Mouse (Mus musculus) gastrocnemius, adult 2 months (tissue): ENCODE data around the gene Brd3os. TPM values are rescaled to one million over a fixed set of nuclear protein-coding genes. Genes with fewer than 3 reads are reported as not detected.

ENCODE experiments used
- DNase-seq: peaks from one replicate; pipeline ENCODE4 v3.0.0; 2022
- H3K27ac ChIP-seq: fragments of 200-600 bp; 2 replicates; pipeline ENCODE4 v1.8.1; 2022; ENCODE audit warnings: mild to moderate bottlenecking
- H3K4me3 ChIP-seq: fragments of 200-600 bp; 2 replicates; pipeline ENCODE4 v1.8.1; 2022; ENCODE audit warnings: mild to moderate bottlenecking, moderate library complexity
- CTCF ChIP-seq: fragments of 200-600 bp; IDR thresholded peaks from 2 replicates; pipeline ENCODE4 v1.8.1; 2022; ENCODE audit warnings: antibody characterized with exemption, mild to moderate bottlenecking, moderate library complexity
- intact Hi-C: fragments of 180-260 bp; cut with DNase I; formaldehyde crosslinking; loops from one replicate; pipeline ENCODE4 v1.15.1; 2025
- total RNA-seq, 2 experiments: library from RNA; stranded (reverse); gene quantifications; 2 replicates each; pipeline ENCODE4 v1.2.3; 2021

Gene Brd3os
- total RNA-seq, 2 experiments from 2014 or later = 0.61 to 1.0 TPM

DNA sequence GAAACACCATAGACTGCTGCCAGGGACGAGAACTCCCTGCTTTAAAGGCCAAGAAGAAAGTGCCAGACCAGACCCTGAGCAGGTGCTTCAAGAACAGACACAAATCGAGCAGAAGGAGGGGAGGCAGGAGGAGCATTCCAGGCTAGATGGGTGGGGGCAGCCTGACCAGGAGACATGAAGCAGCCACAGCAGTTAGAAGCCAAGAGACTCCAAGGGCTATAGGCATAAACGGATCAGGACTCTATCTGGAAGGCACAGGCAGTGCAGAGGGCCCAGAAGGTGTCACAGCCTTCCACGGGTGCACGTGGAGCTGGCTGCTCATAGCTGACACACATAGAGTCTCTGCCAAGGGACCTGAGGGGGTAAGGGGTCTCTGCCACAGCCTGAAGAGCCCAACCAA is 18.0 kb downstream of the Brd3os start:
- H3K27ac ChIP-seq = no peak overlapping the region
- no peak overlapping the region for H3K4me3 ChIP-seq
- no peak for DNase-seq
- TF ChIP-seq CTCF = no peak
- intact Hi-C loops = no loop called here

DNA sequence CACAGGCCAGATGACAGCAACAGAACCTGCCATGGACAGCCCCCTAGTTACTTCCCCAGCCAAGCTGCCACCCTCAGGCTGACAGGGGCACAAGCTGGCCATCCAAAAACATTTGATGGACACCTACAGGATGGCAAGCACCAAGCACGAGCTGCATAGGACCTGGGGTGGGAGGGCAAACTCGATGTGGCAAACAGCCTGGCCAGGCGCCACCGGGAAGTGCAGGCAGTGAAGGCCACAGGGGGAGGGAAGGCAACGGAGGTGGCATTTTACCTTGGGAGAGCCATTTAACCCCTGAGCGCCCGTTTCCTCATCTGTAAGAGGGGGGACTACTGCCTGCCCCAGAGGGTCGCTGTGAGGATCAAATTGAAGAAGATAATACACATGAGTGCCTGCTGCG is 18.5 kb downstream of the Brd3os start:
- intact Hi-C loops = no loop called here
- no peak overlapping the region for H3K27ac ChIP-seq
- no peak for DNase-seq
- TF ChIP-seq CTCF = no peak
- no peak overlapping the region for H3K4me3 ChIP-seq

DNA sequence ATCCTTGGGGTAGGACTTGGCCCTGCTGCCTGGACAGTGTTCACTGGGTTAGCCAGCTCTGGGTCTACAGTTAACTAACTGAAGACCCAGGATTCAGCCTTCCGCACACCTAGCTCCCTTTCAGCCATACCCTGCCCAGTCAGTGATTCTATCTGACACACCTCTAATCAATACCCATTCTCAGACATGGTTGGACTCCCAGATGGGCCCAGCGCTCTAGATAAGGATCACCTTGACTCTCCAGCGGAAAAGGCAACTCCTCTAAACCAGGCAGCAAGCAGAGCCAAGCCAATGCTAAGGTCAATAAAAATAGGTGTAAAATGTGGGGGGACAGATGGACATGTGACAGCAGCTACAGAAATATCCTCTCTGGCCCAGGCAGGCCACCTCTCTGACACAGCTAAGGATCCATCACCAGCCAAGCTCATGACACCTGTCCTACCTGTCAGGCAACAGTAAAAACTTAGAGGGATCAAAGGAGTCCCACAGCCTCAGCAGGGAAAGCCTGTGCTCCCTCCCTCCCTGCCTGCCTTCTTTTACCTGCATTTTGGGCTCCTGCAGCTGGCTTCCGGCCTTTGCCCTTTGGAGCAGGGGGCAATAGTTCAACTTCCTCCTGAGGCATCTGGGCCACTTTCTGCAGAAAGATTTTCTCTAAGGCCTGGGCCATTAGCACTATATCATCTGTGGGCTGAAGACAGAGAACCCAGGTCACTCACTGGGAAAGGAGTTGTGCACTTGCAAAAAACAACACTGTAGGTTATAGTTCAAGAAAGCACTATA is 19.9 kb downstream of the Brd3os start:
- intact Hi-C loops = no loop called here

DNA sequence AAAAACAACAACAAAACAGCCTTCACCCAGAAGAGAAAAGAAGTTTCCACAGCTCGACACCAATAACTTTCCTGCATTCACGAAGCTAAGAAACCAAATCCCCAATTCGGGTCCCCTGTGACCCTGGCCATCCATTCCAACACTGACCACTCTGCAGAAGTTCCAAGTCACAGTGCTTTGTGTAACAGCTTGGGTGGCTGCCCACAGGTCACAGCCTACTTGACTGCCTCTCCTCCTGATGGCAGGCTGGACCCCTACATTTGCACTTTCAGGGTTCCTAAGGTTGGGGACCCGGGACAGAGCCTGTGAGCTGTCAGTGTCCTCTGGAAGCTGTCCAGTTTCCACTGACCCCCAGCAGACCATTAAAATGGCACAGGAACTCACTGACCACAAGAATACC is 20.8 kb downstream of the Brd3os start:
- TF ChIP-seq CTCF = no peak

More for the DNA sequence above, 19.9 kb downstream of the Brd3os start:
- TF ChIP-seq CTCF = no peak
- Histone ChIP-seq H3K27ac (no peak overlapping the region), H3K4me3 (no peak overlapping the region)
- peak; percentile 8 for DNase-seq

DNA sequence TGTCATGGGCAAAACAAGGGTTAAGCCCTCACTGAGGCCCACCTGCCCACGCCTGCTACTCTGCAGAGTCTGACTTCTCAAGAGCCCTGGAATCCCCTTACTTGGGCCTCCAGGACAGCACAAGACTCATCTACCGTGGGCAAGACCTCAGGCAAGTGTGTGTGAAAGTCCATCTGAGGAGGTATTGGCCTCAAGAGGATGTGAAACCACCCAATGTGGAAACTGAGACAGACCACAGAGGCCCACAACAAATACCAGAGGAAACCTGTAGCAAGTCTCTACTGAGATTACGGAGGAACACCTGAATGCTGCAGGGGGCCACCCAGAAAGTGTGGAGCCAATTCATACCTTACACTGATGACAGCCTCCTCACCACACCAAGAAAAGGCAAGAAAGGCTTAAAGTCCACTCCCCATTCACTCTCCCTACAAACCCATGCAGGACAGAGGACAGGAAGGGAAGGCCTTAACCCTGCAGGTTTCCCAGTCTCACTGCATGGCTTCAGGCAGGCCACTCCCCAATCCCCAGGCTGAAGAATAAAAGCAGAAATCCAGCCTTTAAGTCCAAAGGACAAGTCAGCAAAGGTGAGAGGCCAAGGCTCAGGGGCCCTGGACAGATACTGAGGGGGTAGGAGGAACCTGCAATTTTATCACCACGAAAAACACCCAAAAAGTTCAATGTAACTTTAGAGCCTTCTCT is 27.3 kb downstream of the Brd3os start:
- peak overlapping the region; percentile 94 for H3K27ac ChIP-seq
- intact Hi-C loops = no loop called here
- H3K4me3 ChIP-seq = 0 out of 2 replicates have a peak overlapping the region, but pooled peaks have one; percentile 9
- no peak for DNase-seq
- TF ChIP-seq CTCF = no peak

More for the DNA sequence above, 20.8 kb downstream of the Brd3os start:
- intact Hi-C loops = no loop called here
- H3K27ac ChIP-seq = no peak overlapping the region
- no peak for DNase-seq
- H3K4me3 ChIP-seq = no peak overlapping the region

DNA sequence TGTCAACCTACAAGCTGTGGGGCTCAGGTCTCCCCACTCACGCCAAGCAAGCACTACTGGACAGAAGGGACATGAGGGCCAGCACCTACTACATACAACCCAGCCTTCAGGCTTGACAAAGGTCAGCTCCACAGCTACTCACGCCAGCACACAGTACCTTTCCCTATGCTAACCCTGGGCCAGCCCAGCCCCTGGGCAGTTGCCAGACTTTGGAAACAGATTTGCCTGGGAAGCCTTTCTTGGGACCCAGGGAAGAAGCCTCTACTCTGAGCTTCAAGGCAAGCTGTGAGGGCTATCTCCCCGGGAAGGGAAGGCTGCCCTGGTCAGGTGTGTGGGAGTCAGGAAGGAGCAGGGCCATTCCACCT is 27.8 kb downstream of the Brd3os start:
- H3K4me3 ChIP-seq = no peak overlapping the region; the same call in 1 of the 2 replicates
- peak overlapping the region; percentile 94 for H3K27ac ChIP-seq
- intact Hi-C loops = no loop called here
- DNase-seq = peak; percentile 58
- no peak for TF ChIP-seq CTCF

DNA sequence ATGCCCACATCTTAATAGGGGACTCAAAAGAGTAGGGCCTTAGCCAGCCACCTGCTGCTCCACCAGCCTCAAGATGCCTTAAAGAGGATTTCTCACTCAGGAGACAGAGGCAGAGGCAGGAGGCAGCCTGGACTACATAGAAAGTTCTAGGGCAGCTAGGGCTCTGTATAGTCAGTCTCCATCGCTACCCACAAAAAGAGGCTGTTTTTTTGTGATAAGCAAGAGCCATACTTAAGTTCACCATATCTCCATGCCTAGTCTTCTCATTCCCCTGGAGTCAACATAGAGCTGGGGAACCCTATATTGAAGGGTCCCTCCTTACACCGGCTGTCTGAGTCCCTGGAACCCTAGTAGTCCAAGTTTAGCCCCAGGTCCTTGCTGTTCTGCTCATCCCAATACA is 28.4 kb downstream of the Brd3os start:
- intact Hi-C loops = no loop called here
- no peak for DNase-seq
- Histone ChIP-seq H3K4me3 (peak overlapping the region; percentile 9; the same call in 1 of the 2 replicates), H3K27ac (peak overlapping the region; percentile 94)
- no peak for TF ChIP-seq CTCF

DNA sequence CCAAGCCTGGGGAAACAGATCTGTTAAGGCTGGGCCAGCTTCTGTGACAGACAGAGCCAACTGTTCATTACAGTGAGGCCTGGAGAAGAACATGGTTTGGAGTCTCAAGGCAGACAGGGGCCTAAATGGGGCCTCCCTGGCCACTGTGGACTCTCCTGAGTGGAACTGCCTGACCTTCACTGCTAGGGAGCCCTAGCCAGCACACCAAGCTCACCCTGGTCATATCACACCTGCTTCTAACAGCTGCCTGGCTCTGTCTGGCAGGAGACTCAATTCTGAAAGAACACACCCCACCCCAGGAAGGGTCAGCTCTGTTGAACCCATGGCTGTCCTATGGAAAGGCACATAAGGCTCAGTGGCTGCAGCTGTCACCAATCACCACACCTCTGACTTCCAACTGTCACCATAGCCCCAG is 29.1 kb downstream of the Brd3os start:
- intact Hi-C loops = loop anchor here (1.0 kb wide), 1 partner anchor 39 kb away; no protein-coding TSS in a partner anchor
- no peak for TF ChIP-seq CTCF
- peak overlapping the region; percentile 94 for H3K27ac ChIP-seq
- no peak overlapping the region; the same call in 1 of the 2 replicates for H3K4me3 ChIP-seq
- DNase-seq = peak; percentile 80

DNA sequence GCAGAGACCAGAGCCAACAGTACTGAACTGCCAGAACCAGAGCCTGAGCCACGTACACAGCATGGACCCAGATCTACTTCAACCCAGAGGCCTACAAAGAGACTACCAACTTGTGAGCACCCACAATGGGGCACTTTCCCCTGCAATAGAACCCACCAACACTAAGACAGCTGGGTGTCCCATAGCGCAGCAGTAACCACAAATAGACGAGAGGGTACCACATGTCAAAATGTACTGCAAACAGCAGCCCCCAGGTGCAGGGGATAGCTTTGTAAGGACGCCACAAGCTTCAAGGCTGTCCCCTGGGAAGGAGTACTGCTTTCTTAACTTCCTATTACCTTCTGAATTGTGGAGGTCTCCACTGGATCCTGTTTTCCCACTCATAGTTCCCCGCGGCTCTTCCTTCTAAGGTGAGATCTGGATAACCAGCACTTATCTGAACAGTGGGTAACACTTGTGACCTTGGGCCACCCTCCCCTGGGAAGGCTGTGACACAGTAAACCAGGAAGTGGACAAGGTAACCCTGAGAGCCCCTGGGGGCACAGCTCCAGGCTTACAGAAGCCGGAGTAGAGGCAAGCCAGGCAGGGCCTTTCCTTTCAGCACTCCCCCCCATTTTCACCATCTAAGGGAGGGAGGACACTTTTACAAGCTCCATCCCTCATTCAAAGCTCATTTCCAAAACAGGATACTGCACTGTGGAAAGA is 31.1 kb downstream of the Brd3os start:
- peak overlapping the region; percentile 94 for H3K27ac ChIP-seq
- DNase-seq = no peak
- peak overlapping the region; percentile 79 for H3K4me3 ChIP-seq
- TF ChIP-seq CTCF = no peak
- intact Hi-C loops = no loop called here

DNA sequence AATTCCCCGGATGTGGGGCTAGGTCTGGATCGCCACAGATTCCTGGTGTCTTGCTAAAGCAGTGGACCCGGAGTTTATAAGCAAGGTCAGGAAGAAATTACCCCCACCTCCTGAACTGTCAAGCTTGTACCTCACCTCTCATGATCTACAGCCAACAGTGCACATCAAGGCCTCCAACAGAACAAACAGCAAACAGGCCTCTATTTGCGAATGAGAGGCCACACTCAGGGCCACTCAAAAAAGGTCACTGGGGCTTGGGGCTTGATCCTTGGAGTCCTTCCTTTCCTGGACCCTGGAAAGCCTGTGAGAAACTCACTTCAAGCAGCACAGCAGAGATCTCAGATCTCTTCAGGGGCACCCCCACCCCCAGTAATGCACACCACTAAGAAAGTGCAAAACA is 31.8 kb downstream of the Brd3os start:
- no peak for TF ChIP-seq CTCF
- DNase-seq = no peak
- Histone ChIP-seq H3K4me3 (peak overlapping the region; percentile 79), H3K27ac (peak overlapping the region; percentile 94)
- intact Hi-C loops = no loop called here

DNA sequence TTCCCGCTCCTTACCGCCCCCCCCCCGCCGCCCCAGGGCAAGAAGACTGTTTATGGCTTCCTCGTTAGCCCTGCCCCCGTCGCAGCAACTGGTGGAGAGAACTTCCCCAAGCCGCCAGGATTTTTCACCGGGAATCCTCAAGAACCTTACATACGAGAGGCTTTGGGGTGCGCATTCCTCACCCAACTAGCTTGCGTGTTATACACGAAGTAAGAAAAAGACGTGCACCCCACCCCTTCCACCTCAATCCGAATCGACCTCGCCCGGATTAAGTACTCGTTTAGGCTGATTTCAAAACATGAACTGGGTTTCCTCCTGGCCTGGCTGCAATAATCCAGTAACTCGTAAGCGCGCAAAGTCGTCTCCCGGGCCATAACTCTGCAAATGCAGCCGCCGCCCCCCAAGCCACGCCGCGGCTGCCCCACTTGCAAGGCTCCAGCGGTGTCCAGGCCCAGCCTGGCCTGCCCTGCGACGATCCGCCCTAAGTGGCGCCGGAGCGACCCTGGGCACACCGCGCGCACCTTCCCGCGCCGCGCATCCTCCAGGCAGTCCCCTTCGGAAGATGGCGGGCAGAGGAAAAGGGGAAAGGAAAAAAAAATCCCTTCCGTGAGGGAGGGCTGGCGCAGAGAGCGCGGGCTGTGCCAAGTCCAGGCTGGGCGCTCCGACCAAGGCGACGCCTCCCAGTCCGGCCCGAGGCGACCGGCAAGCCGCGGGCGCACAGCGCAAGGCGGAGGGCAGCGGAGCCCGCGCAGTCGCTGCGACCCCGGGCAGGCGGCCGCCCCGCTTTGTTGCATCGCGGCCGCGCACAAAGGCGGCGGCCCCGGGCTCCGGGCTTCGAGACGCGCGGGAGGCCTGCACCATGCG is 32.7 kb downstream of the Brd3os start:
- Histone ChIP-seq H3K4me3 (peak overlapping the region; percentile 79), H3K27ac (peak overlapping the region; percentile 94)
- DNase-seq = peak; percentile 70
- no peak for TF ChIP-seq CTCF
- intact Hi-C loops = no loop called here
